Mouse (Mus musculus): ENCODE measurements at regions not wholly inside any gene's neighbourhood (a gene's known extent, or its start where the extent isn't known, plus 50 kb on each side); places are given as distances from the start of the nearest gene placed in this dataset.

- DNase-seq (ENCODE audit: low read depth, low spot score): no peak
These were observed 109.2 kb upstream of the Pbx1 start for GRCm38 (mm10) chr1:168541231-168541630.

- peak; percentile 56 for DNase-seq (ENCODE audit: low read depth, low spot score)
These were observed 86.0 kb upstream of the Pbx1 start for GRCm38 (mm10) chr1:168518087-168518486.

- peak; percentile 86 for DNase-seq (ENCODE audit: low read depth, low spot score)
These were observed 74.3 kb upstream of the Pbx1 start for GRCm38 (mm10) chr1:168506326-168506725.

- DNase-seq (ENCODE audit: low read depth, low spot score): no peak
These were observed 72.7 kb upstream of the Pbx1 start for GRCm38 (mm10) chr1:168504773-168505172.

GRCm38 (mm10) chr1:168502266-168502665 is 70.2 kb upstream of the Pbx1 start:
- DNase-seq (ENCODE audit: low read depth, low spot score): peak; percentile 86

GRCm38 (mm10) chr1:168501375-168502169 is 69.5 kb upstream of the Pbx1 start:
- peak; percentile 53 for DNase-seq (ENCODE audit: low read depth, low spot score)

- DNase-seq (ENCODE audit: low read depth, low spot score): no peak
These were observed 65.7 kb upstream of the Pbx1 start for GRCm38 (mm10) chr1:168497801-168498200.

- DNase-seq (ENCODE audit: low read depth, low spot score): no peak
These were observed 63.8 kb upstream of the Pbx1 start for GRCm38 (mm10) chr1:168495687-168496527.

GRCm38 (mm10) chr1:168487492-168487891 is 55.4 kb upstream of the Pbx1 start:
- DNase-seq (ENCODE audit: low read depth, low spot score): no peak

GRCm38 (mm10) chr1:168483651-168484050 is 51.6 kb upstream of the Pbx1 start:
- DNase-seq (ENCODE audit: low read depth, low spot score): no peak
